Mouse (Mus musculus): ENCODE data around the gene Fzr1. TPM values are rescaled to one million over a fixed set of nuclear protein-coding genes. Genes with fewer than 3 reads are reported as not detected.

The Fzr1 gene
- polyA plus RNA-seq, 1 experiment from 2014 or later = 136 TPM

GRCm38 (mm10) chr10:81366477-81367206 is 11.7 kb downstream of the Fzr1 start:
- Histone ChIP-seq H3K4me3 (no peak overlapping the region), H3K27ac (no peak overlapping the region), H3K4me1 (peaks cover 41% of the 10 kb centered on the region), H3K36me3 (peaks cover 57% of the 10 kb centered on the region), H3K4me2 (replicated peaks) (no peak overlapping the region), H3K9ac (no peak overlapping the region), H3K9me3 (no peaks in the 10 kb centered on the region), H3K27me3 (replicated peaks) (peaks cover 25% of the 10 kb centered on the region)
- WGBS = 77% methylated on average over 6 of the region's 6 CpGs
- no peak for ATAC-seq (ENCODE audit: low FRiP score, low read depth)

GRCm38 (mm10) chr10:81365672-81366476 is 12.4 kb downstream of the Fzr1 start, which contains the start of gene 4930404N11Rik:
TSS of gene 4930404N11Rik (minus strand) at chr10:81365816.
- WGBS = 15% methylated on average over 12 of the region's 12 CpGs
- H3K9me3 ChIP-seq = no peaks in the 10 kb centered on the region
- peaks cover 41% of the 10 kb centered on the region for H3K4me1 ChIP-seq
- no peak within 1 kb of the TSS for H3K27ac ChIP-seq
- H3K4me3 ChIP-seq = no peak within 1 kb of the TSS
- ATAC-seq (ENCODE audit: low FRiP score, low read depth) = 0 out of 2 replicates have a peak, but pooled peaks have one; percentile 12
- peaks cover 49% of the 10 kb centered on the region for H3K36me3 ChIP-seq
- H3K9ac ChIP-seq = no peak within 1 kb of the TSS
- H3K4me2 ChIP-seq (replicated peaks) = peak within 1 kb of the TSS; percentile 57
- peaks cover 25% of the 10 kb centered on the region for H3K27me3 ChIP-seq (replicated peaks)

GRCm38 (mm10) chr10:81365073-81365472 is 13.2 kb downstream of the Fzr1 start:
- WGBS = 38% methylated on average over 4 of the region's 4 CpGs
- Histone ChIP-seq H3K9me3 (no peaks in the 10 kb centered on the region), H3K4me2 (replicated peaks) (peak overlapping the region; percentile 57), H3K9ac (no peak overlapping the region), H3K27me3 (replicated peaks) (peaks cover 25% of the 10 kb centered on the region), H3K4me3 (no peak overlapping the region), H3K4me1 (peaks cover 42% of the 10 kb centered on the region), H3K27ac (no peak overlapping the region), H3K36me3 (peaks cover 41% of the 10 kb centered on the region)
- ATAC-seq (ENCODE audit: low FRiP score, low read depth) = no peak

- no peaks in the 10 kb centered on the region for H3K9me3 ChIP-seq
- 14% methylated on average over 28 of the region's 28 CpGs for WGBS
- no peak for ATAC-seq (ENCODE audit: low FRiP score, low read depth)
- H3K27me3 ChIP-seq (replicated peaks) = peaks cover 25% of the 10 kb centered on the region
- peaks cover 46% of the 10 kb centered on the region for H3K4me1 ChIP-seq
- H3K36me3 ChIP-seq = peaks cover 37% of the 10 kb centered on the region
- H3K4me2 ChIP-seq (replicated peaks) = peak overlapping the region; percentile 57
- H3K9ac ChIP-seq = no peak overlapping the region
- H3K27ac ChIP-seq = no peak overlapping the region
- 0 out of 2 replicates have a peak overlapping the region, but pooled peaks have one; percentile 13 for H3K4me3 ChIP-seq
Observed at GRCm38 (mm10) chr10:81364666-81365065, 13.7 kb downstream of the Fzr1 start.

- H3K4me2 ChIP-seq (replicated peaks) = peak overlapping the region; percentile 57
- H3K27me3 ChIP-seq (replicated peaks) = peaks cover 25% of the 10 kb centered on the region
- H3K9me3 ChIP-seq = no peaks in the 10 kb centered on the region
- H3K27ac ChIP-seq = no peak overlapping the region
- ATAC-seq (ENCODE audit: low FRiP score, low read depth) = no peak
- WGBS = 12% methylated on average over 52 of the region's 54 CpGs
- peaks cover 27% of the 10 kb centered on the region for H3K36me3 ChIP-seq
- peak overlapping the region; percentile 39 for H3K9ac ChIP-seq
- H3K4me1 ChIP-seq = peaks cover 51% of the 10 kb centered on the region
- peak overlapping the region; percentile 21 for H3K4me3 ChIP-seq
Observed at GRCm38 (mm10) chr10:81363436-81364346, 14.6 kb downstream of the Fzr1 start.

GRCm38 (mm10) chr10:81362336-81362949 is 15.9 kb downstream of the Fzr1 start:
- no peak for ATAC-seq (ENCODE audit: low FRiP score, low read depth)

GRCm38 (mm10) chr10:81360721-81361120 is 17.6 kb downstream of the Fzr1 start:
- Histone ChIP-seq H3K9ac (no peak overlapping the region), H3K4me1 (peaks cover 44% of the 10 kb centered on the region)
- WGBS = 71% methylated on average over 8 of the region's 8 CpGs

More at GRCm38 (mm10) chr10:81362336-81362949, 15.9 kb downstream of the Fzr1 start:
- Histone ChIP-seq H3K4me1 (peaks cover 60% of the 10 kb centered on the region), H3K27ac (no peak overlapping the region), H3K9ac (no peak overlapping the region), H3K4me3 (no peak overlapping the region), H3K4me2 (replicated peaks) (no peak overlapping the region), H3K36me3 (peaks cover 15% of the 10 kb centered on the region), H3K9me3 (no peaks in the 10 kb centered on the region), H3K27me3 (replicated peaks) (peaks cover 28% of the 10 kb centered on the region)
- 76% methylated on average over 12 of the region's 12 CpGs for WGBS

GRCm38 (mm10) chr10:81358841-81359240 is 19.5 kb downstream of the Fzr1 start:
- Histone ChIP-seq H3K9ac (no peak overlapping the region), H3K4me3 (no peak overlapping the region)

More at GRCm38 (mm10) chr10:81360721-81361120, 17.6 kb downstream of the Fzr1 start:
- Histone ChIP-seq H3K9me3 (no peaks in the 10 kb centered on the region), H3K27me3 (replicated peaks) (peaks cover 28% of the 10 kb centered on the region), H3K4me3 (no peak overlapping the region), H3K36me3 (no peaks in the 10 kb centered on the region), H3K4me2 (replicated peaks) (no peak overlapping the region), H3K27ac (no peak overlapping the region)
- no peak for ATAC-seq (ENCODE audit: low FRiP score, low read depth)

GRCm38 (mm10) chr10:81358209-81358608 is 20.1 kb downstream of the Fzr1 start:
- Histone ChIP-seq H3K9ac (peak overlapping the region; percentile 83), H3K27me3 (replicated peaks) (peaks cover 10% of the 10 kb centered on the region), H3K4me3 (peak overlapping the region; percentile 71), H3K9me3 (no peaks in the 10 kb centered on the region), H3K36me3 (no peaks in the 10 kb centered on the region), H3K4me1 (peaks cover 24% of the 10 kb centered on the region), H3K4me2 (replicated peaks) (peak overlapping the region; percentile 99), H3K27ac (no peak overlapping the region)
- WGBS = 33% methylated on average over 4 of the region's 4 CpGs
- ATAC-seq (ENCODE audit: low FRiP score, low read depth) = no peak

More at GRCm38 (mm10) chr10:81358841-81359240, 19.5 kb downstream of the Fzr1 start:
- WGBS = 71% methylated on average over 1 of the region's 1 CpGs
- Histone ChIP-seq H3K27ac (no peak overlapping the region), H3K27me3 (replicated peaks) (peaks cover 16% of the 10 kb centered on the region), H3K9me3 (no peaks in the 10 kb centered on the region), H3K4me2 (replicated peaks) (peak overlapping the region; percentile 99), H3K36me3 (no peaks in the 10 kb centered on the region), H3K4me1 (peaks cover 30% of the 10 kb centered on the region)
- no peak for ATAC-seq (ENCODE audit: low FRiP score, low read depth)

- peak within 1 kb of the TSS; percentile 99 for H3K4me2 ChIP-seq (replicated peaks)
- no peaks in the 10 kb centered on the region for H3K9me3 ChIP-seq
- H3K36me3 ChIP-seq = no peaks in the 10 kb centered on the region
- H3K27ac ChIP-seq = no peak within 1 kb of the TSS
- peaks cover 22% of the 10 kb centered on the region for H3K4me1 ChIP-seq
- 2% methylated on average over 78 of the region's 79 CpGs for WGBS
- H3K9ac ChIP-seq = peak within 1 kb of the TSS; percentile 83
- peak; percentile 88 for ATAC-seq (ENCODE audit: low FRiP score, low read depth)
- H3K4me3 ChIP-seq = peak within 1 kb of the TSS; percentile 71
- H3K27me3 ChIP-seq (replicated peaks) = 0 out of 2 replicates have a peak, but pooled peaks cover 2% of the 10 kb centered on the region
Observed at GRCm38 (mm10) chr10:81356991-81357844, 21.1 kb downstream of the Fzr1 start, which contains the start of gene Mfsd12. TSS of gene Mfsd12 (plus strand) at chr10:81357491.
